Mouse (Mus musculus): ENCODE data around the gene R3hdm4.

Gene R3hdm4

DNA sequence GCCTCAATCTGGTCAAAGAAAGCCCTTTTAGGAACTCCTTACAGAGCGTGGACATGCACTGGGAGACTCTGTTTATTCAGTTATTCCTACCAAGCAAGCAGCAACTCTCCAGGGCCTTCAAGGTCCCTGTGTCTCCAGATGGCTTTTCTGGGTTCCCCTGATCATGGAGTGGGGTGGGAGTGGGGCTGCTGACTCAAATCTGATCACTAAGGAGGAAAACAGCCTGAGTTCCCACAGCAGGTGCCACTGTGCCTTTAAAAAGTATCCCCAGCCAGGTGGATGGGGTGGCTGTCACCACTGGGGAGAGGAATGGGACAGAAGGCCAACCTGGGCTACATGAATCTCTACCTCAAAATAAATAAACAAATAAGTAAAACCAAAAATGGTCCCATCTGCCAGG is 22.0 kb upstream of the R3hdm4 start:
- DNase-seq (ENCODE audit: low spot score), result no peak

DNA sequence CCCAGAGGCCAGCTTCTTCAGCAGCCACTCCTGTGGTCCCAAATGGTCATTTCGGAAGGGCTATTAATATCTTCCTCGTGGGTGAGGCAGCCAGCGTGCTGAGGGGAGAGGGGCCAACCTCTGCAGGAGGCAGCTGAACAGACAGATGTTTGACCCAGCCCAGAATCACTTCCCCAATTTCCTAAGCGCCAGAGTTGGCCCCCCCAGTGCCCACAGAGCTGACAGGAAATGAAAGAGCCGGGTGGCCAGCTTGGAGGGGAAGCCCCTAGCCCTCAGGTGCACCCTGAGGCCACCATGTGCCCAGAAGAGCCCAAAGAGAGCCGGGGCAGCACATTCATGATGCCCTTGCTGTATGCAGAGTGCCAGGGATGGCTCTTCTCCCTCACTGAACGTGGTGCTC is 19.7 kb upstream of the R3hdm4 start:
- DNase-seq (ENCODE audit: low spot score), result no peak

GRCm38 (mm10) chr10:79937775-79938526 is 16.9 kb upstream of the R3hdm4 start:
- DNase-seq (ENCODE audit: low spot score), result no peak

DNA sequence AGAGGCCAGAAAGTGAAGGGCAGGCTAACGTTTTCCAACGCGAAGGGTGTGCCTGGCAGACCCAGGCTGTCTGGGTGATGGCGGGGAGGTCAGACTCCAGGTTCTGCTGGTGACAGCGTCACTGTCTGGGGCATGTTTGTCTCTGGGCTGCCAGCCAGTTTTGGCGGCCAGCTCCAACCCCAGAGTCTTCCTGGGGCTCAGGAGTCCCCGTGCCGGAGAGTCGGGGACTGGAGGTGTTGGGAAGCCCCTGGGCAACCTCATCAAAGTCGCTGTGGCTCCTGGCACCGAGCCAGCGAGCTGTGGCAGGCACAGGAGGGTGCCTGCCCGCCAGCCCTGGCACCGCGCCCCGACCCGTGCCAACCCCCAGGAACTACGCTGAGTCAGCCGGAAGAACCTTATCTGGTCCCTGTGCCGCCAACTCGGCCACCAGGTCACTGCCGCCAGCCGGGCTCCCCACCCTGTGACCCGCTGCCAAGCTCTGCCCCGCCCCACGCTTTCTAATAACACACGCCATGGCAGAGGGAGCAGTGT is 16.0 kb upstream of the R3hdm4 start:
- DNase-seq (ENCODE audit: low spot score), result no peak

GRCm38 (mm10) chr10:79936284-79936910 is 15.4 kb upstream of the R3hdm4 start:
- no peak for DNase-seq (ENCODE audit: low spot score)

GRCm38 (mm10) chr10:79934794-79935569 is 14.0 kb upstream of the R3hdm4 start:
- DNase-seq (ENCODE audit: low spot score), result no peak

DNA sequence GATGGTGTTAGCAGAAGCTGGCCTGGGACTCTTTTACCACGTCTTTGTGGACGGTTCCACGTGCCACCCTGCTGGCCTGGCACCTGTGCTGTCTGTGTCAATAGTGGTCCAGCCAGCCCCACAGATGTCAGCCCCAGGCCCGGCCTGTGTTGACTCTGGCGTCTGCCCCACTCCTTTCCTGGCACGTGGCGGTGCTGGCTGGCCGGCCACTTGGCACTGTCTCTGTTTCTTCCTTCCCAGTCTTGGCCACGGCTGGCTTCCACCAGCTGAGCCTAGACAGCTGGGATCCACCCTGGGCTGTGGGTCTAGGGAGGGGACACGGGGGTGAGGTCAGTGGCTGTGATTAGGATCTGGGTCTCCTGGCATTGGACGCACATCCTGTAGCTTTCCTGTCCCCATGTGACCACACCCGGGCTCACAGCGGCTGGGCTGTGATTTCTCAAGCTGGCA is 13.3 kb upstream of the R3hdm4 start:
- peak; percentile 45 for DNase-seq (ENCODE audit: low spot score)

- DNase-seq (ENCODE audit: low spot score), result no peak
These were observed 12.9 kb upstream of the R3hdm4 start for GRCm38 (mm10) chr10:79933861-79934260.

- no peak for DNase-seq (ENCODE audit: low spot score)
These were observed 12.2 kb upstream of the R3hdm4 start for GRCm38 (mm10) chr10:79933145-79933679.

DNA sequence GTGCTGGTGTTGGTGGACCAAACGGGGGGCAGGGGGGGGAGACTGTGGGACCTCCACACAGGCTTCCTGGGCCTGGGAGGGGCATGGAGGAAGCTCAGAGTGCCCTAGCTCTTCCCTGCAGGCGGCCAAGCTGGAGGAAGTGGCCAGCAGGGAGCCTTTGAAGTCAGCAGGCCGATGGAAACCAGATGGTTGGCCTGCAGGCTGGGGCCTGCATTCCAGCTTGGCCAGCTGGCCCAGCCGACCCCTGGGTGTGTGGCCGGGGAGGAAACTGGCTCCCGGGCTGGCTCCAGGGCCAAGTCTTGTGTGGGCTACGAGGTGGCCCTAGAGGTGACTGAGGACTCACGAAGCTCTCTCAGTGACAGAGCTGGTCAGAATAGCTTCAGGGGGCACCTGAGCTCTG is 11.7 kb upstream of the R3hdm4 start:
- no peak for DNase-seq (ENCODE audit: low spot score)

- DNase-seq (ENCODE audit: low spot score), result no peak
These were observed 10.8 kb upstream of the R3hdm4 start for GRCm38 (mm10) chr10:79931797-79932196.

- no peak for DNase-seq (ENCODE audit: low spot score)
These were observed 9.8 kb upstream of the R3hdm4 start for GRCm38 (mm10) chr10:79930826-79931186.

DNA sequence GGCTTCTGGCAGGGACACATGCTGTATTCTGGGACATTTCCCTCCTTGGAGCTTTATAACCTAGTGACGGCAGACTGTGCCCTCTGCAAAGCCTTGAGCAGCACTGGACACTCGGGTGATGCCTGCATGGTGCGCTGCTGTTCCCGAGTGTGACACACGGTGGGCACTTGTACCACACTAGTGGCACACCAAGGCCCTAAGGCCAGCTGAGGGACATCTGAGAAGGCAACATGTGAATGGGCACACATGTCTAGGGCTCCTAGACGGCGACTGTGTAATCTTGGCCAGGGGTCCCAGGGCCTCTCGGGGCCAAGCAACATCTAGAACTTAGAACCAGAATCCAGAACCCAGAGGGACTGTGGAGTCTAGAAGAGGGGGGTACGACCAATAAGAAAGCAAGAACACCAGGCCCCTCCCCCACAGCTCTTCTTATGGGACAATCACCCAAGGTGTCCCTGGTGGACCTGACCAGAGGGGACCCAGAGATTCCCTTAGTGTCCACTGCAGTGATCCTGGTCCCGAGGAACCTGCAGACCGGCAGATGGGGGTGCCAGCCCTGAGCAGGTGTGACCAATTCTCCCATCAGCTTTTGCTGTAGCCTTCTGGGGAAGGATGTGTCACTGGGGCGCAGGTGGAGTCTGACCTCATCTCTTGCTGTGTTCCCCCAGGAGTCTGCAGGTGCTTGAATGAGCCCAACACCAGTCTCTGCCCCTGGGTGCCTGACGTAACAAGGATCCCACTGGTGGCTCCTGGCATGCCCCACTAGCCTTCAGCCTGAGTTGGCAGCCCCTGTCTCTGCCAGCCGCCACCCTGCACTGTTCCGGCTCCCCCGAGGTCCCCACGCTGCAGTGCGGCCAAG is 9.2 kb upstream of the R3hdm4 start:
- DNase-seq (ENCODE audit: low spot score), result no peak

DNA sequence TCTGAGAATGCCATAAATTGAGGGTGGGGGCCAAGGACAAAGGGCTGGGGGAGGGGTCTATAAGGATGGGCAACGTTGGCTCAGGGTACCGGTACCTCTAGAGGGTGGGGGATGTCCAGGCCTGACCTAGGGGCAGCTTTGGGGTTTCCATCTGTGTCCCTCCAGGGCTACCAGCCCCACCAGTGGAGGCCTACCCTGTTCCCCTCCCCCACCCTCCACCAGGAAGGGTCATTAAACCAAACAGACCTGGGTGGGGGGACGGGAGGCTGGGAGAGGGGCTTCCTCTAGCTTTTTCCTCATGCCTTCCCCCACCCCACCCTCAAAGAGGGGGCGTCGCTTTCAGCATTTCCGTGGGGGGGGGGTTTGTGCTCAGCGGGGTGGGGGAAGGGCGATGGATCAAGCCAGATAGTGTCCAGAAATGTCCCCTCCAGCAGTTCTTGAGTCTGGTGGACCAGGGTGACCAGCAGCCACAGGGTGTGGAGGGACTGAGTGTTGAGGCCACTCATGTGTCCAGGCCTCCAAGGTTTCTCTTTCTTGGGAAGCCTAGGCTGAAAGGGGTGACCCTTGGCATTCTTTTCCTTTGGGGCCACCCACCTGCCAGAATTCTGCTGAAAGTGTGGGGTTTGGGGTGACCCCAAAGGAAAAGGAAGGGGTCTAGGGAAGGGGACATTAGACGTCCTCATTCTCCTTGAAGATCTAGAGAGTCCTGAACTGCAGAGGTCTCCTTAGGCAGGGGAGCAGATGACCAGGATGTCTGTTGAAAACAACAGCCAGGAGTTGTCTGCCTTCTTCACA is 8.1 kb upstream of the R3hdm4 start:
- DNase-seq (ENCODE audit: low spot score), result no peak

GRCm38 (mm10) chr10:79928030-79928694 is 7.2 kb upstream of the R3hdm4 start:
- DNase-seq (ENCODE audit: low spot score), result no peak

DNA sequence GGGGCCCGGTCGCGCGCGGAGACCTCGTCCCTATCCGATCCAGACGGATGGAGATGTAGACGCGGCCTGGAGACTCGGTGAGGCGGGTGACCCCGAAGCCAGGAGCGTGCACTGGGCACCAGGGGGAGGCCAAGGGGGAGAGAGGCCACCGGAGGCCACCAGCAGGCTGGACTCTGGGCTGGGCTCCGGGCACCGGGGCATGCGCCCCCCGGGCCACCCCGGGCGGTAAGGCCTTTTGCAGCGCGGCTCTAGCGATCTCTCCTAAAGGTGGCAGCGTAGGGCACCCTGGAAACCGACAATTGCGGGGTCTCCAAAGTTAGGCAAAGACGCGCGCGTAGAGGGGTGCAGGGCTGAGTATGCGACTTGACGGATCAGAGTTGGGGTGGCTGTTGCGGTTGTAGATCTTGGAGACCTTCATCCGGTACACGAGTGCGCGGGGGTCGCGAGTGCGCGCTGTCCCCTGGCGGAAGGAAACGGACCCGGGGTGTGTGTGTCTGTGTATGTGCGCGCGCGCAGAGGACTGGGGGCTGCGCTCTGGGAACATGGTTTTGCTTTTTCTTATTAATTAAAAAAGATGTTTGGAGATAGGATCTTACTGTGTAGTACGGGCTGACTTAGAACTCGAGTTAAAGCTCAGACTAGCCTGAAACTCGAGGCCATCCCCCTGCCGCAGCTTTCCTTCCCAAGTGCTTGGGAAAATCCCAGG is 6.5 kb upstream of the R3hdm4 start:
- no peak for DNase-seq (ENCODE audit: low spot score)

GRCm38 (mm10) chr10:79926491-79927323 is 5.7 kb upstream of the R3hdm4 start, which contains the start of gene Arid3a:
Gene Arid3a (plus strand): TSS chr10:79927043.
- DNase-seq (ENCODE audit: low spot score), result peak; percentile 82

GRCm38 (mm10) chr10:79925785-79926490 is 4.9 kb upstream of the R3hdm4 start:
- DNase-seq (ENCODE audit: low spot score), result no peak

Measured in left cerebral cortex, adult 11 months (tissue).